Mouse (Mus musculus) cerebral cortex, adult 2 months (tissue): ENCODE results near the gene Olfr376.

ENCODE experiments used
- WGBS: fragments of 180-500 bp; shearing (Covaris S2); methylation state at CpG from one replicate; pipeline ENCODE4 v1.1.7; 2018; 5-methylcytosine and 5-hydroxymethylcytosine counted together

Olfr376 gene

GRCm38 (mm10) chr11:73370946-73371345 lies at the start of gene Olfr376:
Gene Olfr376, plus strand, starts transcription at chr11:73371246.
- WGBS: 83% methylated on average over 2 of the region's 2 CpGs

GRCm38 (mm10) chr11:73323906-73324830 lies 46.9 kb upstream of the Olfr376 start:
- WGBS: 67% methylated on average over 9 of the region's 9 CpGs

- WGBS: 58% methylated on average over 12 of the region's 12 CpGs
These were observed 44.6 kb upstream of the Olfr376 start for GRCm38 (mm10) chr11:73326485-73326886.

GRCm38 (mm10) chr11:73327361-73327760 lies 43.7 kb upstream of the Olfr376 start:
- WGBS: 46% methylated on average over 4 of the region's 4 CpGs

- 89% methylated on average over 27 of the region's 27 CpGs for WGBS
These were observed 41.6 kb upstream of the Olfr376 start, which contains the start of the genes Aspa, Gm49340 and Spata22 for GRCm38 (mm10) chr11:73329442-73329841. Gene Aspa, minus strand, starts transcription at chr11:73329596. Gene Gm49340, plus strand, starts transcription at chr11:73329741. Gene Spata22, plus strand, starts transcription at chr11:73329741.

- WGBS: 68% methylated on average over 2 of the region's 2 CpGs
These were observed 37.7 kb upstream of the Olfr376 start for GRCm38 (mm10) chr11:73333357-73333756.

GRCm38 (mm10) chr11:73336919-73337318 lies 34.1 kb upstream of the Olfr376 start:
- WGBS: 84% methylated on average over 4 of the region's 4 CpGs

- 41% methylated on average over 3 of the region's 3 CpGs for WGBS
These were observed 20.6 kb upstream of the Olfr376 start, which contains the start of gene Olfr20 for GRCm38 (mm10) chr11:73350483-73350882. Gene Olfr20, plus strand, starts transcription at chr11:73350783.

GRCm38 (mm10) chr11:73395374-73395773 lies 24.3 kb downstream of the Olfr376 start:
- WGBS: 73% methylated on average over 4 of the region's 4 CpGs

GRCm38 (mm10) chr11:73399514-73399913 lies 28.5 kb downstream of the Olfr376 start, which contains the start of gene Olfr1:
Gene Olfr1, minus strand, starts transcription at chr11:73399614.

